Mouse (Mus musculus) MN1 (cell line): ENCODE results near the gene Pdk2.

ENCODE experiments used
- DNase-seq: peaks from one replicate; pipeline ENCODE4 v3.0.0-alpha.2; 2016; ENCODE audit warnings: low spot score

Gene Pdk2

DNA sequence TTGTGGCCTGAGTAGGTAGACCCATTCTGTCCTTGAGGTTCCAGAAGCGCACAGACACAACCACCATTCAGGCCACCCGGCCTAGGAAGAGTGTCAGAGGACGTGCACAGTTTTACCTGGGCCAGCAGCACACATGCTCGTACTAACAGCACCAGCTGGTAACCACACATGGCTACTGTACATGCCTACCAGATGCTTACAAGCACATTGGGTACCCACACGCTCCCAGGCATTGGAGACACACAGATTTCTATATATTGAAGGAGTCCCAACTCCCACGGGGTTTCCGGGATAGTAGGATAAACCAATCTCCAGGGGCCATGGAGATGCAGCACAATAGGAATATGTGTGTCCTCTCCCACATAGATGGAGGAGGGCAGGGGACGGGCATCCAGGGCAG, 38.4 kb downstream of the Pdk2 start:
- no peak for DNase-seq

DNA sequence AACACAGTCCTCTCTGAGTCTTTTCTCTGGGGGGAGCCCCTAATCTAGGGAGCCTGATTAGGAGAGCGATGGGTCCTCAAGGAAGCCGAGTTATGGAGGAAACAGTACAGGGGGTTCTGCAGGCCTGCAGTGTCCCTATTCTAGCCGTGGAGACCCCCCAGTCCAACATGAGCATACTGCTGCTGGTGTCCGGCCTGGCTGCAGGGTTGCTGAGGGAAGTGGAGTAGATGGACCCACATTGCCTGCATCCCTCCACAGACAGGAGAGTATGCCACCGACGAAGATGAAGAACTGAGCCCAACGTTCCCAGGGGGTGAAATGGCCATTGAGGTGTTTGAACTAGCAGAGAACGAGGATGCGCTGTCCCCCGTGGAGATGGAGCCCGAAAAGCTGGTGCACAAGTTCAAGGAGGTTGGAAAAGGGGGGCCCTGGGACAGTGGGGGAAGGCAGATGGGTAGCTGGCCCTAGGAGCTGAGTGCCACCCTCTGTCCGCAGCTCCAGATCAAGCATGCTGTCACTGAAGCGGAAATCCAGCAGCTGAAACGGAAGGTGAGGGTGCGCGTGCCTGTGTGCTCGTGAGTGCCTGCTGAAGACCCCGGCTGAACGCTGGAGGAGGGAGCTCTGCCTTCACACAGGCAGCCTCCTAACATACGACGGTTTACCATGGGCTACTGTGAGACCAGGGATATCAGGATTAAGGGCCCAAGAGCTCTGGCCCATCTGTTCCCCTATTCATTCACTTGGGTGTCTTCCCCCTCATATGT, 39.4 kb downstream of the Pdk2 start:
- DNase-seq, result no peak

DNA sequence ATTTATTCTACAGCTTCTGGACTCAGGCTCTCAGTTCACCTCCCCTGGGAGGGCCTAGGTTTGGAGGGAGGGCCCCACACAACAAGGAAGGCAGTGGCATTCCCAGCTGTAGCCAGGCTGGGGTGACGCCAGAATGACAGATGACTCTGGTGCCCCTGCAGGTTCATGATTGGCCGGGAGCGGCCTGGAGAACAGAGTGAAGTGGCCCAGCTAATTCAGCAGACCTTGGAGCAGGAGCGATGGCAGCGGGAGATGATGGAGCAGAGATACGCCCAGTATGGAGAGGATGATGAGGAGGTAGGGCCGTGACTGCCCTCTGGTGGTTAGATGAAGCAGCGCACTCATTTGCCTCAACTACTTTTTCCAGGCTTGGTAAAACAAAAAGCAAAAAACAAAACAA, 40.1 kb downstream of the Pdk2 start:
- DNase-seq, result peak; percentile 87

DNA sequence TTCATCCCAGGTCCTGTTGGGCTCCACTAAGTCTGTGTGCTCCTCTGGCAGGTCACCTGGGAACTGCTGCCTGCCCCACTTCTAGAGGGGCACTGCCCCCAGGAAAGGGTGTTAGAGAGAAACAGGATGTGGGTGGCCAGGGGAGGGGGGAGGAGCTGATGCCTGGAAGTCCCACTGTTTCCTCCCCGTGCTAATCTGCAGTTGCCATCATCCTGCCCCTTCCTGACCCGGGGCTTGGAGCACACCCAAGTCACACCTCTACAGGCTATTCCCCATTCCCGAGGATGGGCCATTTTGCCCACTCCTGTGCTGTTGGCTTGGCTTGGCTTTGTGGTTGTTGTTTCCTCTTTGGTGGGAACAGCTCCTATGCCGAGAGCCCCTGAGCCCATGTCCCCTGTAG, 40.6 kb downstream of the Pdk2 start:
- DNase-seq, result peak; percentile 57

DNA sequence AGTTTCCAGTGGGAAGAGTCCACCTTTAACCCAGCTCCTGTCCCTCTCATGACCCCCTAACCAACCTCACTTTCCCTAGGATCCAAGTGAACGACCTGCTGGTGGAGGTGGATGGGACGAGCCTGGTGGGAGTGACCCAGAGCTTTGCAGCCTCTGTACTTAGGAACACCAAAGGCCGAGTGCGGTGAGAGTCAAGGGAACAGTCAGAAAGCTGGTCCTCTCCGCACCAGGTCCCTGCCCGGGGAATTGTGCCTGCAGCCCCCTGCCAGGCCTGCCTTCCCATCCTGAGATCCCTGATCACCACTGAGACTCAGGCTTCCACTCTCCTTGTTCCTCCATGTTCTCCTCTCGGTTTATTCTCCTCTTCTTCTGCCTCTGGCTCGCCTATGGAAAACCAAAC, 41.0 kb downstream of the Pdk2 start:
- DNase-seq, result no peak

DNA sequence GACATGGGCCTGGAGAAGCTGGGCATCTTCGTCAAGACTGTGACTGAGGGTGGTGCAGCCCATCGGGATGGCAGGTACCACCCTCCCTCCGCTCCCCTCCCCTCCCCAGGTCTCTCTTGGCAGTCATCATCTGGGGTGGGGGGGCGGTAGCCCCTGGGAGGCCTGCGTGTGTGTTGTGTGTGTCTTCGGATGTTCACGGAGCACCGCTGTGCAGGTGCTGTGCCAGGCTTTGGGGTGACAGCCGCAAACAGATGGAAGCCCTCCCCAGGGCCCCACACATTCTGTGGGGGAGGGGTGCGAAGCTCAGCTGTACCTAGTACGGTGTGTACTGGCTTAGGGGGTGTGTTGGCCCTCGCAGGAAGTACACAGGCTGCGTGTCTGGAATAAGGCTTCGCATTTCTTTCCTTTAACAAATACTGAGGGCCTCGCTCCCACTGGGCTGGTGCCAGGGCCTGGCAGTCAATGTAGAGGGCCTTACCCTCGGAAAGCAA, 43.1 kb downstream of the Pdk2 start:
- no peak for DNase-seq

DNA sequence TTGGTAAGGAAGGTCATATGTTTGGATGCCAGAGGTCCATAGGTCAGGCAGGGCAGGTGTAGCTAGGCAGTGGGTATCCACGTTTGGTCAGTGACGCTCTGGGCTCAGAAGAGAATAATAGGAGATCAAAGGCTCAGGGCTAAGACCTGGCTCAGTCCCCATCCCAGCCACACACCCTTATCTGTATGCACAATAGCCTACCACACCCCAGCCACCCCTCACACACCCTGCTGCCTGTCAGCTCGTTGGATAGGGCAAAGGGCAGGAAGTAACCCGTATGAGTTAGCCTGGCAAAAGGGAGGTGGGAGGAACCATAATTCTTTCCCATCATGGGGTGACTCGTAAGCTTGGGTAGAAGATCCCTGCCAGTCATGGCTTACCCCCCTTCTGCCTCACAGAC, 43.6 kb downstream of the Pdk2 start:
- no peak for DNase-seq

DNA sequence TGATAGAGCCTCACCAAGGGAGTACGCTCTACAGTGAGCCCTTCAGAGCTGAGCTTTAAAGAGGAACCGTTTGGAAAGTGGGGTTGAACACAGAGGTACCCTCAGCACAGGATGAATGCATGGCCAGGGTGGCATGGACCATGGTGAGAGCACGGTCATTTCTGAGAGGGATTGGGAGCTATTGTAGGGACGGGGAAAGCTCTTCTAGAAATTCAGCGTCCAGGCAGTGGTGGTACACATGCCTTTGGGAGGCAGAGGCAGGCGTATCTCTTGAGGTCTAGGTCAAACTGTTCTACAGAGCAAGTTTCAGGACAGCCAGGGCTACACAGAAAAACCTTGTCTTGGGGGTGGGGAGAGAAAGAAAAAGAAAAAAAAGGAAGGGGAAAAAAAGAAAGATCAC, 44.2 kb downstream of the Pdk2 start:
- no peak for DNase-seq

DNA sequence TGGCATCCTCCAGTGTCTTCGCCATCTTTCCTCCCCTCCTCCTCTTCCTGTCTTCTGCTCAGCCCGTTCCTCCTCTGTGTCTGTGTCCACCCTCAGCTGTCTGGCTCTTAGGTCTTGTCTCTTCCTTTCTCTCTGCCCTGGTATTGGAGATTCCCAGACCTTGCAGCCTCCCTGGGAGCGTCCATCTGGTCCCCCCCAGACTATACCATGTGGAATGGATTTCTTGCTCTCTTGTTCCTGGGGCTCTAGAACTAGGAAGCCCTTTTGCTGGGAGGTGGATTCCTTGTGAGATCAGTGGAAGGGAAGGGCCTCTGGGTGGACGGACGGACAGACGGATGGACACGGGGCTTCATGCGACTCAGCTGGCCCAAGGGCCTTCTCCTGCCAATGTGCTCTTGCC, 45.1 kb downstream of the Pdk2 start:
- DNase-seq, result no peak

DNA sequence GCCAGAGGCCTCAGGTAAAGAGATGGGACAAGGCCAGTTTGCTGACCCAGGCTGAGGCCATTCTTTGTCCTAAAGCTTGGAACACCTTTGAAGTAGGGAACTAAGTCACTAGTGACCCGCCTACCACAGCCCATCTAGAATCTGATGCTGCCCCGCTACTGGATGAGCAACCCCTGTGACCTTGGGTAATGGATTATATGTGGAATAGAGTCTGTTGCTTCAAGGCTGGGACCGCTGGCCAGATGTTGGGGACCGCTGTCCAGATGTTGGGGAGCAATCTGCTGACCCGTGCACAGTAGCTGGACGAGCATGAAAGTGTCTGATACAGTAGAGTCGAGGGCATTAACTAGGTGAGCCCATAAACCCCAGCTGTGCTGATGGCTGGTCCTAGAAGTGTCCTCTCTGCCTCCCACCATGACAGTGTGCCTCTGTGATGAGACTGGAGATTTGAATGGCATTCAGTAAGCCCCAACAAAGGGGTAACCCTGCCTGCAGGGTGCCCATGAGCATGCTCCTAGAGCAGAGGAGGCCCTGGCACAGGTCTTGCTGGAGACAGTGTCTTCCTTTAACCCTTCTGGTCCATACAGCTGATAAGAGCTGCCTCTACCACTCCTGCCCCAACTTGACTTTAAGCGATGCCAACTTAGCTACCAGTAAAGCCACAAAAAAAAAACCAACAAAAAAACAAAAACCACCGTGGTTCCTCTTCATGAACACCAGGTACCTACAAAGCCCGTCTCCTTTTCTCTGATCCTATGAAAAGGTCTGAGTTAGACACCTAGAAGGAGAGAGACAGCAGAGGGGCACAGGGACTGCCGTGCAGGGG, 46.0 kb downstream of the Pdk2 start:
- no peak for DNase-seq

DNA sequence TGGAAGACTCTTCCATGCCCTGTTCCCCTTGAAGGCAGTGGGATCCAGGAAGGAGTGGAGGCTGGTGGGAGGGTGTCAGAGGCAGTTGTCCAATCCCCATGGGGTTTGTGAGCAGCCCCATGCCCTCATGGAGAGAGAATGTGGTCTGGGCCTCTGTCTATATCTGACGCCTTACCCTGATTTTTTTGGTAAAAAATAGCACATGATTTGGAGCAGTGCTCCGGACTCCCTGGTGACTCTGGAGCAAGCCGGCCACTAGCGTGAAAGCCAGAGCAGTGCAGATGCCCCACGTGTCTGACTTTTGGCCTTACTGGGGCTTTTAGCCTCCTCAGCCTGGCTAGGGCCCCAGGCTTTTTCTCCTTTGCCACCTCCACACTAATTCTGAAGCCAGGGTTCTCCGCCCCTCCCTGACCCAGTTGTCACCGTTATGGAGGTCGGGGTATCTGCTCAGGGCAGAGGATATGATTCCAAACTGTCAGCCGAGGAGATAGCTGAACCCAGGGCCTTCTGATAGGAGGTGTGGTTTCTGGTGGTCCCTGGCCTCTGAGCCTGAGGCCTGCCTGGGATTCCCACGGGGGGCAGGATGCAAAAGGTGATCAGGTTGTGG, 46.8 kb downstream of the Pdk2 start:
- peak; percentile 60 for DNase-seq

DNA sequence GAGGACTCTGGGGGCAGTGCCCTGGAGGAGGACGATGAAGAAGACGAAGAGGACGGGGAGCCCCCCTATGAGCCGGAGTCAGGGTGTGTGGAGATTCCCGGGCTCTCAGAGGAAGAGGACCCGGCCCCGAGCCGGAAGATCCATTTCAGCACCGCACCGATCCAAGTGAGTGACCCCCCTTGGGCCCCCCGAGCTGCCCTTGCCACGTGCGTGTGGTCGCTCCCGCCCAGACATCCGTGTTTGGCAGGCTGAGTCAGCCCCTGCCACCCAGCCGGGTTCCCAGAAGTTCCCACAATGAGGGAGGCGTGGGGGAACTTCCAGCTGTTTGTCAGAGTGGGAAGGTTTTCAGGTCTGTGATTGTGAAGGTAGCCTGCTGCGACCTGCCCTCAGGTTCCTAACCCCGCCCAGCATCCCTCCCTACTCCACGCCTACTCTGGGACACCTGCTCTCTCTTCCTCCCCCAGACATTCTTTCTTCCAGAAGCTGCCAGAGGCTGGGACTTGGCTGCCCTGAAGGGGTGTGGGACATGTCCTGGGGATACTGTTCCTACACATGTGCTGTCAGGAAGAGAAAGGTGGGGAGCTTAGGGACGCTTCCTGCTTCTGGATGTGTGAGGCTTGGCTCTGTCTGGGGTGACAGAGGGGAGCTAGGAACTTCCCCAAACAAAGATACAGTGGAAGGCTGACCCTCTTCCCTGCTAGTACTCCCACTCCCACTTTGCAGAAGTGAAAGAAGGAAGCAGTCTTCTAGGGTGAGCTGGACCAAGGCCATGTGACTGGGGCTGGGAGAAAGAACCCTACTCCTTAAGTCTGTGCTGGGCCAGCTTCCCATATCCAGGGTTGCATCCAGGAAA, 48.2 kb downstream of the Pdk2 start:
- DNase-seq, result no peak

DNA sequence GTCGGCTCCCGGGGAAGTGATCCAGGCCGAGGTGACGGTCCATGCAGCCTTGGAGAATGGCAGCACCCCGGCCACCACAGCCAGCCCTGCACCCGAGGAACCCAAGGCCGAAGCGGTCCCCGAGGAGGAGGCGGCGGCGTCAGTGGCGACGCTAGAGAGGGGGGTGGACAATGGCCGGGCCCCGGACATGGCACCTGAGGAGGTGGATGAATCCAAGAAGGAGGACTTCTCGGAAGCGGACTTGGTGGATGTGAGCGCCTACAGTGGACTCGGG, 48.7 kb downstream of the Pdk2 start:
- no peak for DNase-seq

DNA sequence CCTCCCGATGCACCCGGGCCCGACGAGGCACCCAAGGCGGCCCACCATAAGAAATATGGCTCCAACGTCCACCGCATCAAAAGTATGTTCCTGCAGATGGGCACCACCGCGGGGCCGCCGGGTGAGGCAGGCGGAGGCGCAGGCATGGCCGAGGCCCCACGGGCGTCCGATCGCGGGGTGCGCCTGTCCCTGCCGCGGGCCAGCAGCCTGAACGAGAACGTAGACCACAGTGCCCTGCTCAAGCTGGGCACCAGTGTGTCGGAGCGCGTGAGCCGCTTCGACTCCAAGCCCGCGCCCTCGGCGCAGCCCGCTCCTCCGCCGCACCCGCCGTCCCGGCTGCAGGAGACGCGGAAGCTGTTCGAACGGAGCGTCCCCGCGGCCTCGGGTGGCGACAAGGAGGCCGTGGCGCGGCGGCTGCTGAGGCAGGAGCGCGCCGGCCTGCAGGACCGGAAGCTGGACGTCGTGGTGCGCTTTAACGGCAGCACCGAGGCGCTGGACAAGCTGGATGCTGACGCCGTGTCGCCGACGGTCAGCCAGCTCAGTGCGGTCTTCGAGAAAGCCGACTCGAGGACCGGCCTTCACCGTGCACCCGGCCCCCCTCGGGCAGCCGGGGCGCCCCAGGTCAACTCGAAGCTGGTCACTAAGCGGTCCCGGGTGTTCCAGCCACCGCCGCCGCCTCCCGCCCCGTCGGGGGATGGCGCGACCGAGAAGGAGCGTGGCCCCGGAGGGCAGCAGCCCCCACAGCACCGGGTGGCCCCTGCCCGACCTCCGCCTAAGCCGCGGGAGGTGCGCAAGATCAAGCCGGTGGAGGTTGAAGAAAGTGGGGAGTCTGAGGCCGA, 49.3 kb downstream of the Pdk2 start:
- no peak for DNase-seq

DNA sequence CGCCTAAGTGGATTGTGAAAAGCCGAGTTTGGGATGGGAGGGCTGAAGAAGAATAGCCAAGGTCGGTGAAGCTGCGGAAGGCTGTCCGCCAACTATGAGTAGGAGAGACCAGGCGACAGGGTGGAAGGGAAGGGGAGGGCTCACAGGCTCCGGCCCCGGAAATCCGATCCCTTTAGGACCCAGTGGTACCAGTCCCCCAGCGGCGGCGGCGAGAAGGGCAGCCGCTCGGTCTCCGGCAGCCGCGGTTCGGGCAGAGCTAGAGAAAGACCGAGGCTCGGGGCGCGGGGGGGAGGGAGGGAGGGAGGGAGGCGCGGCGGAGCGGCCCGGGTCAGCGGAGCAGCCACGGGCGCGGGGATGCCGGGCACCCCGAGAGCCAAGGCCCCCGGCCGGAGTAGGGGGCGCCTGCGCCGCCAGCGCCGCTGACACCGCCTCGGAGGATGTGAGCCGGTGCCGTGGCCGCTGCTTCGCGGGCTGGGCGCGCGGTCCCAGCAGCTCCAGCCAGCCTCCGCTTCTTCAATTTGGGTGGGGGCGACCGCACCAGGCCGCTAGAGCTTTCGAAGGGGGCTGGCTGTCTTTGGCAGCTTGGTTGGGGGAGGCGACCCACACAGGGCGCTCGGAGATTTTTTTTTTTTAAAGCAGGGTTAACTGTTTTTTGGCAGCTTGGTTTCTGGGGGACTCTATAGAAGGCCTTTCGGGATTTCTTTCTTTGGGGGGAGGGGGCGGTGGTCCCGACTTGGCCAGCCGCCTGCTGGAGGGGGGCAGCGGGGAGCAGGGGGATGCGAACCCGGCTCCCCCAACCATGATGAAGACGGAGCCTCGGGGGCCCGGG, 50.2 kb downstream of the Pdk2 start, which contains the start of gene Ppp1r9b:
TSS of gene Ppp1r9b (plus strand) at position 287 of the 829 bp plus-strand sequence.
- DNase-seq, result peak; percentile 92

DNA sequence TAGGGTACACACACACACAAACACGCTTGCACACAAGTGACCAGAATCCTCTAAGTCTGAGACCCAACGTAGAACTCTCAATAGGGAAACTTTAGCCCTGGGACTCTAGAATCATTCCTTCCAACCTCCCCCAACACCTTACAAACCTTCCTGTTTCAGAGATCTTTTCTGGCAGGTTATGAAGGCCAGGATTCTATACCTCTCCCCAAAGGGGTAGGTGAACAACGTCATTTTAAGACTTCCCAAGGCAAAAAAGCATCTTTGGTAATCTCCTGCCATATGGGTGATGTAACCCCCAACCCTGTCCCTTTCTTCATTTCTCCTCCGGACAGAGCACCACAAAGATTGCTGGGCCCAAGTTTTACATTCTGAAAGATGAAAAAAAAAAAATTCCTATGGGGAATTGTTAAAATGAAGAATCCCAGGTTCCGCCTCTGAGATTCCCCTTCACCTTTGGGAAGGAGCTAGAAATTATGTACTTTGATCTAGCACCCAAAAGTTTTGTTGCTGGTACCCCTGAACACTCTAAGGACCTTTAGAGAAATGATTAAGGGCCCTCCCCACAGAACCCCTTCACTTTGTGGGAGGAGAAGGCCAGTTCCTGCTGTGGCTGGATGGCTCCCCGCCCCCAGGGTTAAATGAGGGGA, 50.9 kb downstream of the Pdk2 start:
- DNase-seq, result no peak

DNA sequence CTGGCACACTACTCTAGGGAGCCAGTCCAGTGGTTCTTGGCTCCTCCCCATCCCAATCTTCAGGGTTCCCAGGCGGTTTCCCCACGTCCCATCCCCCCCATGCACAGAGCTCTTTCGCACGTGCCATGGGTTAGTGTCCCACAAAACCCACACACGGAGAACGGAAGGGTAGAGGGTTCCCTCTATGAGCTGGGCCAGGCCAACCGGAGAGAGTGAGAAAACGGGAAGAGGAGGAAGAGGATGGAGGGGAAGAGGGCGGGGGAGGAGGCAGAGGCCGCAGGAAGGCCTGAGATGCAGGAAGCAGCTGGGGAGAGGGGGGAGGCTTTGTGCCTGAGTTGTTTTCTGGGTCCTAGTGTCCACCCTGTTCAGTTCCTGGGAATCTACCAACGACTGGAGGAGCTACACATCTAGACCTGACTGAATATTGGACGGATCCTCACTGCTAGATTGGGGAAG, 51.6 kb downstream of the Pdk2 start:
- peak; percentile 91 for DNase-seq

DNA sequence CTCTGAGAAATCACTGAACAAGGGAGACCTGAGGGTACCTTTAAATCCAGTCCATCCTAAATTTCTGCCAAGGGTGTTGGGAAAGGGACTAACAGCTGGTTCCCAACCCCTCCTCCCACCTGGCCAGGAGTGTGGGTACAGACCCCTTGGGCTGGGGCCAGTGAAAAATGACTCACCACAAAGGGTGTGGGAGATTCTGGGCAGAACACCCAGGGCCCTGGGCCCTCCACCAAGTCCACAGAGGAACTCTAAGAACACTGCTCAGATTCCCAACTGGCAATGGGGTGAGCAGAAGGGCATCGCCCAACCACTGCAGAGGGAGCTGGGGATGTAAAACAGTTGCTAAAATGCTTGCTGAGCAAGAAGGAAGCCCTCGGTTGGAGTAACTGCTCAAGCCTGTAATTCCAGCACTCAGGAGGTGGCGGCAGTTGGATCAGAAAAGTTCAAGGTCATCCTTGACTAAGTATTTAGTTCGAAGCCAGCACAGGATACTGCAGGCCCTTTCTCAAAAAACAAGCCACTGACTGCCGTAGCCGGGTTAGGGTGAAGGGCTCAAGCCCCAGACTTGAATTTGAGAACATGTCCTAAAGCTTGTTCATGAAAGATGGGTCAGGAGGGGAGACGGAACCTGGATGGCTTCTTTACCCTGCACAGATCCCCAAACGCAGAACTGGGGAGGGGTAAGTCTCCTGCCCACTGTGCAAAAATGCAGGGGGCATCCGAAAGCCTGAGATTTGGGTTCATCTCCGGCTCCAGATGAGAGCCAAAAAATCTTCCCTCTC, 52.2 kb downstream of the Pdk2 start:
- DNase-seq, result no peak

DNA sequence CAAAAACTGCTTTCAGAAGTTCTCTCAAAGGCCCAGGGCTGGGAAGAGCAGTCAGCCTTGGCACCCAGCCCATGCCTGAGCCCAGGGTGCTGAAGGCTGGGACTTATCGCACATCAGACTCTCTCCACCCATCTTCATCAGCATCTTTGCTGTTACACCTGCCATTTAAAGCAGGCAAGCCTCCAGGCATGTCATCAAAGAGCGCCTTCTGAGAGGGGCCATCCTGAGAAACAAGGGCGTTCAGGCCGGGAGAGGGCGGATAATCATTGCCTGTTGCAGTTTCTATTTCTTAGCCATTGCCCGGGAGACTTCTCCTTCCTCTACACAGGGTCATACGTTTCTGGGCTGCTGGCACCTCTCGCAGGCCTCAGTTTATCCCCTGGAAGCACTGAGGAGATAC, 53.3 kb downstream of the Pdk2 start:
- DNase-seq, result no peak
